Mouse (Mus musculus): ENCODE results near the gene Clec16a. TPM values are rescaled to one million over a fixed set of nuclear protein-coding genes. Genes with fewer than 3 reads are reported as not detected.

The Clec16a gene
- total and polyA plus RNA-seq, 3 experiments: 20.0 to 24.2 (median 20.5) TPM

- dilution Hi-C loops (cut with MboI; ENCODE audit: extremely low pct_ligation_motif_present, extremely low pct_unique_long_range_greater_than_20kb, low sequenced_read_pairs) (no loop called here), in situ Hi-C loops (cut with MboI; ENCODE audit: low pct_ligation_motif_present, low pct_unique_long_range_greater_than_20kb, low sequenced_read_pairs) (no loop called here)
- peak; percentile 81 for DNase-seq (ENCODE audit: extremely low read depth)
- H3K27ac ChIP-seq (ENCODE audit: insufficient read depth, low read depth): no peak overlapping the region
- H3K4me3 ChIP-seq (replicated peaks in 1 of 3; ENCODE audit: low read depth in 2 of 3, low read length in 2 of 3, poor library complexity in 1 of 3): no peak overlapping the region
- no peaks in the 10 kb centered on the region for H3K27me3 ChIP-seq (replicated peaks)
- TF ChIP-seq MAZ (IDR thresholded peaks at IDR 0.05; ENCODE audit: low read depth, low read length) (0 out of 2 replicates have a peak, but pooled peaks have one; percentile 59), SMC3 (IDR thresholded peaks at IDR 0.05; ENCODE audit: low read depth, low read length) (peak; percentile 88), TCF12 (IDR thresholded peaks at IDR 0.05; ENCODE audit: low read depth, low read length) (no peak), ZC3H11A (IDR thresholded peaks at IDR 0.05; ENCODE audit: low read depth, low read length) (0 out of 2 replicates have a peak, but pooled peaks have one; percentile 39), MYC (IDR thresholded peaks at IDR 0.05; ENCODE audit: low read depth, low read length) (no peak), MEF2A (IDR thresholded peaks at IDR 0.05; ENCODE audit: borderline replicate concordance, low read depth, low read length) (peak; percentile 41; the same call in 1 of the 2 replicates), RAD21 (IDR thresholded peaks at IDR 0.05; ENCODE audit: low read depth, low read length) (peak; percentile 87), CTCF (conservative IDR thresholded peaks at IDR 0.05 in 1 of 2, IDR thresholded peaks at IDR 0.05 in 1 of 2; ENCODE audit: low read depth in 2 of 2, low read length in 2 of 2) (peak; percentile 95 to 98), ELF1 (IDR thresholded peaks at IDR 0.05; ENCODE audit: low read depth, low read length) (no peak), POLR2AphosphoS2 (IDR thresholded peaks at IDR 0.05; ENCODE audit: low read depth, low read length) (no peak)
- H3K4me1 ChIP-seq (ENCODE audit: control insufficient read depth in 1 of 2, insufficient read depth in 2 of 2): peaks cover 2 to 15% of the 10 kb centered on the region in 2 experiments; a peak in 3 of 4 replicates
- no peak overlapping the region for H3K4me2 ChIP-seq (ENCODE audit: insufficient read depth, low read depth, poor library complexity, severe bottlenecking)
- H3K79me2 ChIP-seq (replicated peaks; ENCODE audit: control insufficient read depth, extremely low read depth, insufficient read depth, poor library complexity, severe bottlenecking): no peaks in the 10 kb centered on the region
- no peak overlapping the region for H3K9ac ChIP-seq (ENCODE audit: insufficient read depth, low read depth)
- no peaks in the 10 kb centered on the region for H3K9me3 ChIP-seq (replicated peaks; ENCODE audit: low read length)
- peaks cover 38 to 83% of the 10 kb centered on the region in 2 experiments for H3K36me3 ChIP-seq (replicated peaks in 1 of 2; ENCODE audit: control insufficient read depth in 1 of 2, insufficient read depth in 1 of 2, low read length in 1 of 2)
Observed at GRCm38 (mm10) chr16:10565278-10565885, 20.2 kb downstream of the Clec16a start.

DNA sequence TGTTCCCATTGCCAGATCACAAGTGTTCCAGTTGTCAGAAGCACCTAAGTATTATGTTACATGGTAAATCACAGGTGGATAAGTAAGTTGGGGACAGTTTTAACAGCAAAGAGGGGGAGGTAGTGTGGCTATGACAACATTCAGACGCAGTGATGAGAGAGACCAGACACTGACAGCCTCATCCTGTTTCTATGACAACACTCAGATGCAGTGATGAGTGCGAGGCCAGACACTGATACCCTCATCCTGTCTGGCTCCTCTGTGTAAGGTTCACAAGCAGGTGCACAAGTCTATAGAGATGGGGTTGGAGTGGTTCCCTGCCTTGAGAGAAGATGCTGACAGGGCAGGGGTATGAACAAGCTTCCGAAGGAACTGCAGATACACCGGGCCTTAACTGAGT, 22.0 kb downstream of the Clec16a start:
- H3K4me1 ChIP-seq (ENCODE audit: control insufficient read depth in 1 of 2, insufficient read depth in 2 of 2): peaks cover 2 to 15% of the 10 kb centered on the region in 2 experiments; a peak in 3 of 4 replicates
- peaks cover 38 to 83% of the 10 kb centered on the region in 2 experiments for H3K36me3 ChIP-seq (replicated peaks in 1 of 2; ENCODE audit: control insufficient read depth in 1 of 2, insufficient read depth in 1 of 2, low read length in 1 of 2)
- in situ Hi-C loops (cut with MboI; ENCODE audit: low pct_ligation_motif_present, low pct_unique_long_range_greater_than_20kb, low sequenced_read_pairs) (no loop called here), dilution Hi-C loops (cut with MboI; ENCODE audit: extremely low pct_ligation_motif_present, extremely low pct_unique_long_range_greater_than_20kb, low sequenced_read_pairs) (no loop called here)
- no peaks in the 10 kb centered on the region for H3K79me2 ChIP-seq (replicated peaks; ENCODE audit: control insufficient read depth, extremely low read depth, insufficient read depth, poor library complexity, severe bottlenecking)
- no peak overlapping the region for H3K9ac ChIP-seq (ENCODE audit: insufficient read depth, low read depth)
- no peaks in the 10 kb centered on the region for H3K27me3 ChIP-seq (replicated peaks)
- H3K27ac ChIP-seq (ENCODE audit: insufficient read depth, low read depth): no peak overlapping the region
- no peak overlapping the region for H3K4me3 ChIP-seq (replicated peaks in 1 of 3; ENCODE audit: low read depth in 2 of 3, low read length in 2 of 3, poor library complexity in 1 of 3)
- no peak for TF ChIP-seq MEF2A (IDR thresholded peaks at IDR 0.05; ENCODE audit: borderline replicate concordance, low read depth, low read length)
- TF ChIP-seq MXI1 (IDR thresholded peaks at IDR 0.05; ENCODE audit: low read depth, low read length): no peak
- no peak for TF ChIP-seq POLR2A (IDR thresholded peaks at IDR 0.05; ENCODE audit: low read depth, low read length)
- no peaks in the 10 kb centered on the region for H3K9me3 ChIP-seq (replicated peaks; ENCODE audit: low read length)
- no peak for DNase-seq (ENCODE audit: extremely low read depth)
- H3K4me2 ChIP-seq (ENCODE audit: insufficient read depth, low read depth, poor library complexity, severe bottlenecking): no peak overlapping the region
